Mouse (Mus musculus): ENCODE measurements around the gene Creld1. TPM values are rescaled to one million over a fixed set of nuclear protein-coding genes. Genes with fewer than 3 reads are reported as not detected.

The Creld1 gene
- polyA plus RNA-seq (2016; fragmentation: Nextera tagmentation; extraction: Ambion mirVana), result 42.7 and 46.9 TPM in 2 replicates

DNA sequence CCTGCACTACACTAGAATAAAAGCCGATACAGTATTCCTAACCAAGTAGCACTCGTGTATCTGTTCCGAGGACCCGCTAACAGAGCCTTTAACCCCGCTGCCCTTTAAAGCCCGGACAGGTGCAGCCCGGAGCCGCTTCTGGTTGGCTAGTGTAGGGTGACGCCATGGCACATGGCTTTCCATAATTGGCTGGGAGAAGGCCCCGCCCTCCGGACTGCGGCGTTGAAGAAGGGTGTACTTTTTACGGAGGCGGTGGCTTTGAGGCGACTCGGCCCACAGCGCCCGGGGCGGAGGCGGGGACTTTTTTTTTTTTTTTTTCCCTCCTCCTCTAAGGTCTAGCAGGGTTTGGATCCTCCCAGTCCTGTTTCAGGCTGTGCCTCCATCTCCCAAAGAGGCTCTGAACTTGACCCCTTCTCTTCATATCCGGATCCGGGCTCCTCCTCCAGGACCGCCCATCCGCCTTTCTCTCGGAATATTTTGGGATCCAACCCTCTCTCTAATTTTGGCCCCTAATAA is at the start of gene Creld1:
TSS of gene Creld1 (plus strand) at position 198 of the 516 bp plus-strand sequence.
- H3K36me3 ChIP-seq, result peaks cover 11% of the 10 kb centered on the region
- H3K27me3 ChIP-seq (replicated peaks), result peaks cover 25% of the 10 kb centered on the region
- H3K4me2 ChIP-seq, result peak within 1 kb of the TSS; percentile 95
- H3K4me1 ChIP-seq (replicated peaks), result peaks cover 36% of the 10 kb centered on the region
- peak; percentile 96 for ATAC-seq (ENCODE audit: insufficient number of reproducible peaks, low FRiP score)
- WGBS, result 0% methylated on average over 26 of the region's 26 CpGs
- H3K9ac ChIP-seq, result peak within 1 kb of the TSS; percentile 84
- H3K4me3 ChIP-seq, result peak within 1 kb of the TSS; percentile 69
- peak within 1 kb of the TSS; percentile 91 for H3K27ac ChIP-seq (ENCODE audit: poor library complexity, severe bottlenecking)
- H3K9me3 ChIP-seq (replicated peaks), result no peaks in the 10 kb centered on the region

DNA sequence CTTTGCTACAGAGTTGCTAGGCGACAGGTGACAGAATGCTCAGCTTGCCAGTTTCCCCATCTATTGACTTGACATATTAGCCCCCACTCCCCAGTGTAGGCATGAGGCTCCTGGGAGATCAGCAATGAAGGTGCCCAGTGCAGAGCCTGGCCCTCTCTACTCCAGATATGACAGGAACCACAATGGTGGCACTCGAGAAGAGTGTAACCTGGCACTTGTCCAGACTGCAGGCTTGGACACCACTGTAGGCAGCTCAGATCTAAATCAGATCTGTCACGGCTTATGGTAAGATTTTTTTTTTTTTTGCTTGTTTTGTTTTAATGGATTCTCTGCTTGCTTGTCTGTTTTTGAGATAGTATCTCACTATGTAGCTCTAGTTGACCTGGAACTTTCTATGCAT is 49.4 kb upstream of the Creld1 start:
- 59% methylated on average over 3 of the region's 3 CpGs for WGBS
- Histone ChIP-seq H3K4me1 (replicated peaks) (no peaks in the 10 kb centered on the region), H3K9me3 (replicated peaks) (no peaks in the 10 kb centered on the region), H3K27me3 (replicated peaks) (0 out of 2 replicates have a peak, but pooled peaks cover 4% of the 10 kb centered on the region), H3K36me3 (no peaks in the 10 kb centered on the region), H3K4me2 (no peak overlapping the region), H3K4me3 (no peak overlapping the region), H3K27ac (ENCODE audit: poor library complexity, severe bottlenecking) (no peak overlapping the region), H3K9ac (no peak overlapping the region)
- no peak for ATAC-seq (ENCODE audit: insufficient number of reproducible peaks, low FRiP score)

- no peaks in the 10 kb centered on the region for H3K9me3 ChIP-seq (replicated peaks)
- no peak overlapping the region for H3K4me3 ChIP-seq
- ATAC-seq (ENCODE audit: insufficient number of reproducible peaks, low FRiP score), result no peak
- no peaks in the 10 kb centered on the region for H3K4me1 ChIP-seq (replicated peaks)
- no peaks in the 10 kb centered on the region for H3K36me3 ChIP-seq
- 0 out of 2 replicates have a peak, but pooled peaks cover 4% of the 10 kb centered on the region for H3K27me3 ChIP-seq (replicated peaks)
- no peak overlapping the region for H3K4me2 ChIP-seq
- H3K9ac ChIP-seq, result no peak overlapping the region
- no peak overlapping the region for H3K27ac ChIP-seq (ENCODE audit: poor library complexity, severe bottlenecking)
- WGBS, result 70% methylated on average over 7 of the region's 7 CpGs
Measured at GRCm38 (mm10) chr6:113434691-113435090, 48.4 kb upstream of the Creld1 start.

- no peak within 1 kb of the TSS for H3K9ac ChIP-seq
- WGBS, result 72% methylated on average over 9 of the region's 9 CpGs
- ATAC-seq (ENCODE audit: insufficient number of reproducible peaks, low FRiP score), result no peak
- 0 out of 2 replicates have a peak, but pooled peaks cover 4% of the 10 kb centered on the region for H3K27me3 ChIP-seq (replicated peaks)
- no peaks in the 10 kb centered on the region for H3K36me3 ChIP-seq
- H3K27ac ChIP-seq (ENCODE audit: poor library complexity, severe bottlenecking), result no peak within 1 kb of the TSS
- no peak within 1 kb of the TSS for H3K4me3 ChIP-seq
- no peaks in the 10 kb centered on the region for H3K4me1 ChIP-seq (replicated peaks)
- H3K4me2 ChIP-seq, result no peak within 1 kb of the TSS
- H3K9me3 ChIP-seq (replicated peaks), result no peaks in the 10 kb centered on the region
Measured at GRCm38 (mm10) chr6:113435664-113436205, 47.4 kb upstream of the Creld1 start, which contains the start of gene Cidec. Gene Cidec, minus strand, starts transcription at chr6:113435760.

- H3K9ac ChIP-seq, result no peak overlapping the region
- H3K36me3 ChIP-seq, result no peaks in the 10 kb centered on the region
- H3K4me3 ChIP-seq, result no peak overlapping the region
- H3K27ac ChIP-seq (ENCODE audit: poor library complexity, severe bottlenecking), result no peak overlapping the region
- WGBS, result 69% methylated on average over 12 of the region's 12 CpGs
- H3K4me2 ChIP-seq, result no peak overlapping the region
- 0 out of 2 replicates have a peak, but pooled peaks cover 4% of the 10 kb centered on the region for H3K27me3 ChIP-seq (replicated peaks)
- H3K9me3 ChIP-seq (replicated peaks), result no peaks in the 10 kb centered on the region
- H3K4me1 ChIP-seq (replicated peaks), result 0 out of 2 replicates have a peak, but pooled peaks cover 2% of the 10 kb centered on the region
- no peak for ATAC-seq (ENCODE audit: insufficient number of reproducible peaks, low FRiP score)
Measured at GRCm38 (mm10) chr6:113437135-113437534, 46.0 kb upstream of the Creld1 start.

DNA sequence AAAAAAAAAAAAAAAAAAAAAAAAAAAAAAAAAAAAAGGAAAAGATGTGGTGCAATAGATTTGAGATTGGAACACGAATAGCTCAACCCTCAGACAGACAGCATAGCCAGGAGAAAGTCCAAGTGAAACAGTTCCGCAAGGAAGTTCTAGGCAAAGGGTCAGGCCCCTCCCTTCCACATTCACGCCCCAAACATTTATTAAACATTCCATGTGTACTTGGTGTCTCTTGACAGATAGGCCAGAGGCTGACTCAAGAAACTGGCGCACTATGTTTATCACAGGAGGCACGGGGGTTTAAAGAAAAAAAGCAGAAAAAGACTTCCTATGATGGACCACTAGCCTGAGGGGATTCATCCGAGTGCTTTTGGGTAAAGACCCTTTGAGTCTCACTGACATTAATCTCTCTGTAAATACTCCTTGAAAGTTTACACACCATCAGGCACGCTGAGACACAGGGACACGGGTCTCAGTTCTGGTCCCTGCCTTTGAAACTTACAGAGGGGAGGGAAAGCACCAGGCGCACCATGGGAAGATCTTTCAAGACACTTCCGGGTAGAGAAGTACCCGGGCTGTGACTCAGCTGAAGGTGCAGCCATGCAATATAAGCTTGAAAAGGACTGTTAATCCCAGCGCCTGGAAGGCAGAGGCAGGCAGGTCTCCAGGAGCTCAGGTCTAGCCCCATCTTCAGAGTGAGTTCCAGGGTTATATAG is 44.2 kb upstream of the Creld1 start:
- Histone ChIP-seq H3K27me3 (replicated peaks) (0 out of 2 replicates have a peak, but pooled peaks cover 4% of the 10 kb centered on the region), H3K9me3 (replicated peaks) (no peaks in the 10 kb centered on the region), H3K9ac (no peak overlapping the region), H3K4me3 (no peak overlapping the region), H3K36me3 (no peaks in the 10 kb centered on the region), H3K27ac (ENCODE audit: poor library complexity, severe bottlenecking) (no peak overlapping the region), H3K4me1 (replicated peaks) (peaks cover 11% of the 10 kb centered on the region), H3K4me2 (no peak overlapping the region)
- WGBS, result 57% methylated on average over 12 of the region's 12 CpGs
- no peak for ATAC-seq (ENCODE audit: insufficient number of reproducible peaks, low FRiP score)

- 0 out of 2 replicates have a peak, but pooled peaks cover 4% of the 10 kb centered on the region for H3K27me3 ChIP-seq (replicated peaks)
- H3K36me3 ChIP-seq, result peaks cover 1% of the 10 kb centered on the region; the same call in 1 of the 2 replicates
- no peak overlapping the region for H3K4me3 ChIP-seq
- H3K9ac ChIP-seq, result no peak overlapping the region
- H3K4me1 ChIP-seq (replicated peaks), result peaks cover 11% of the 10 kb centered on the region
- H3K27ac ChIP-seq (ENCODE audit: poor library complexity, severe bottlenecking), result no peak overlapping the region
- no peak for ATAC-seq (ENCODE audit: insufficient number of reproducible peaks, low FRiP score)
- H3K9me3 ChIP-seq (replicated peaks), result no peaks in the 10 kb centered on the region
- no peak overlapping the region for H3K4me2 ChIP-seq
- 84% methylated on average over 3 of the region's 3 CpGs for WGBS
Measured at GRCm38 (mm10) chr6:113440686-113441085, 42.4 kb upstream of the Creld1 start.

GRCm38 (mm10) chr6:113441147-113441680 is 41.9 kb upstream of the Creld1 start:
- no peak overlapping the region for H3K4me2 ChIP-seq
- no peak for ATAC-seq (ENCODE audit: insufficient number of reproducible peaks, low FRiP score)
- no peak overlapping the region for H3K4me3 ChIP-seq
- peaks cover 11% of the 10 kb centered on the region for H3K4me1 ChIP-seq (replicated peaks)
- H3K27me3 ChIP-seq (replicated peaks), result 0 out of 2 replicates have a peak, but pooled peaks cover 4% of the 10 kb centered on the region
- 53% methylated on average over 7 of the region's 7 CpGs for WGBS
- no peak overlapping the region for H3K9ac ChIP-seq
- H3K9me3 ChIP-seq (replicated peaks), result no peaks in the 10 kb centered on the region
- H3K36me3 ChIP-seq, result peaks cover 5% of the 10 kb centered on the region
- H3K27ac ChIP-seq (ENCODE audit: poor library complexity, severe bottlenecking), result no peak overlapping the region

DNA sequence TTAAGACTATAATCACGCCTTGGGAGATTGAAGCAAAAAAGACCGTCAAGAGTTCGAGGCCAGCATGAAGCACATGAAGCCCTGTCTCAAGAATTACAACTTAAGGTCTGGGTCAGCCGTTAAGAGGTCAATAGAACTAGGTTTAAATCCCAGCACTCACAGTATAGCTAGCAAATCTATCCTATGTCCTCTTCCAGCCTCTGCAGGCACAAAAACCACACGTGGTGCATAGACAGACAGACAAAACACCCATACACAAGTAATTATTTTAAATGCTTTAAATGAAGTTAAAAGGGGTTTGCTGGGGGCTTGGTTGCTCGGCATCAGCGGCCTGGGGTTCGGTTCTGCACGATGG is 41.0 kb upstream of the Creld1 start:
- peaks cover 13% of the 10 kb centered on the region for H3K36me3 ChIP-seq
- peak overlapping the region; percentile 89 for H3K4me2 ChIP-seq
- H3K9ac ChIP-seq, result peak overlapping the region; percentile 89
- H3K4me3 ChIP-seq, result peak overlapping the region; percentile 78
- WGBS, result 42% methylated on average over 9 of the region's 9 CpGs
- peaks cover 11% of the 10 kb centered on the region for H3K4me1 ChIP-seq (replicated peaks)
- H3K27me3 ChIP-seq (replicated peaks), result 0 out of 2 replicates have a peak, but pooled peaks cover 4% of the 10 kb centered on the region
- H3K9me3 ChIP-seq (replicated peaks), result no peaks in the 10 kb centered on the region
- H3K27ac ChIP-seq (ENCODE audit: poor library complexity, severe bottlenecking), result no peak overlapping the region
- no peak for ATAC-seq (ENCODE audit: insufficient number of reproducible peaks, low FRiP score)

GRCm38 (mm10) chr6:113442442-113443090 is 40.5 kb upstream of the Creld1 start, which contains the start of gene Jagn1:
Gene Jagn1, plus strand, starts transcription at chr6:113442569.
- Histone ChIP-seq H3K27me3 (replicated peaks) (no peaks in the 10 kb centered on the region), H3K4me1 (replicated peaks) (peaks cover 11% of the 10 kb centered on the region), H3K9ac (peak within 1 kb of the TSS; percentile 89), H3K4me2 (peak within 1 kb of the TSS; percentile 89), H3K4me3 (peak within 1 kb of the TSS; percentile 78), H3K36me3 (peaks cover 18% of the 10 kb centered on the region), H3K27ac (ENCODE audit: poor library complexity, severe bottlenecking) (0 out of 2 replicates have a peak within 1 kb of the TSS, but pooled peaks have one; percentile 23), H3K9me3 (replicated peaks) (no peaks in the 10 kb centered on the region)
- ATAC-seq (ENCODE audit: insufficient number of reproducible peaks, low FRiP score), result peak; percentile 91
- WGBS, result 1% methylated on average over 45 of the region's 45 CpGs
